Mouse (Mus musculus) stomach, embryonic 14.5 days (tissue): ENCODE results near the gene Hoxd4. TPM values are rescaled to one million over a fixed set of nuclear protein-coding genes. Genes with fewer than 3 reads are reported as not detected.
A peak's percentile ranks its signal among the peaks of the same experiment; 100 is the strongest.

Source experiments
- ATAC-seq: fragments of 200-750 bp; cut with Nextera tagmentation; 2 replicates; pipeline ENCODE4 v1.8.0; 2017; ENCODE audit warnings: low read depth, moderate TSS enrichment; ENCODE audit not compliant: insufficient number of reproducible peaks, insufficient read depth, low FRiP score
- H3K27ac ChIP-seq: fragments of 300-500 bp; sonication (generic); 2 replicates; pipeline ENCODE4 v1.5.1; 2014; ENCODE audit warnings: mild to moderate bottlenecking, low read length, moderate library complexity, mixed read lengths
- H3K27me3 ChIP-seq: fragments of 300-500 bp; sonication (generic); 2 replicates; pipeline ENCODE4 v1.6.1; 2014; ENCODE audit warnings: low read length, control low read depth, mixed read lengths; ENCODE audit not compliant: control insufficient read depth, insufficient read depth
- H3K36me3 ChIP-seq: fragments of 300-500 bp; sonication (generic); 2 replicates; pipeline ENCODE4 v1.6.1; 2014; ENCODE audit warnings: mild to moderate bottlenecking, control low read depth, low read length, moderate library complexity, mixed read lengths; ENCODE audit not compliant: control insufficient read depth, insufficient read depth
- H3K4me1 ChIP-seq: fragments of 300-500 bp; sonication (generic); 2 replicates; pipeline ENCODE4 v1.6.1; 2014; ENCODE audit warnings: low read length, control low read depth, mixed read lengths; ENCODE audit not compliant: control insufficient read depth, insufficient read depth
- H3K4me2 ChIP-seq: fragments of 300-500 bp; sonication (generic); replicated peaks from 2 replicates; pipeline ENCODE4 v1.6.1; 2014; ENCODE audit warnings: low read depth, low read length, control low read depth
- H3K4me3 ChIP-seq: fragments of 300-500 bp; sonication (generic); 2 replicates; pipeline ENCODE4 v1.5.1; 2014; ENCODE audit warnings: low read depth, low read length, control low read depth
- H3K9ac ChIP-seq: fragments of 300-500 bp; sonication (generic); replicated peaks from 2 replicates; pipeline ENCODE4 v1.6.1; 2014; ENCODE audit warnings: low read depth, mild to moderate bottlenecking, control low read depth, low read length, moderate library complexity, mixed read lengths
- H3K9me3 ChIP-seq: fragments of 300-500 bp; sonication (generic); 2 replicates; pipeline ENCODE4 v1.6.1; 2016; ENCODE audit warnings: low read depth, low read length, control low read depth; ENCODE audit not compliant: control insufficient read depth
- WGBS: fragments of 180-500 bp; shearing (Covaris S2); extraction: QIAGEN DNeasy Blood & Tissue Kit; methylation state at CpG from one replicate; pipeline ENCODE4 v1.1.7; 2014; 5-methylcytosine and 5-hydroxymethylcytosine counted together
- microRNA counts: library from miRNA; unstranded; fragments of <30 nt; microRNA quantifications from one replicate; lab custom pipeline; 2016
- microRNA-seq: library from miRNA; unstranded; fragments of <30 nt; microRNA quantifications from one replicate; pipeline ENCODE4, GENCODE M21; 2016
- polyA plus RNA-seq: library from polyadenylated mRNA; unstranded; fragments of >200 nt; fragmentation: Nextera tagmentation; extraction: Ambion mirVana; gene quantifications from 2 replicates; pipeline ENCODE4 v1.2.1, GENCODE M21; 2014

Gene Hoxd4
- polyA plus RNA-seq, 1 experiment from 2014 or later = 0.81 TPM

- WGBS = under 1% methylated on average over 53 of the region's 53 CpGs
- peak overlapping the region; percentile 93 for H3K4me2 ChIP-seq
- no peak overlapping the region for H3K27ac ChIP-seq
- no peak for ATAC-seq
- peaks cover 10% of the 10 kb centered on the region; the same call in 1 of the 2 replicates for H3K4me1 ChIP-seq
- H3K36me3 ChIP-seq = no peaks in the 10 kb centered on the region
- peak overlapping the region; percentile 44 for H3K4me3 ChIP-seq
- peaks cover 63% of the 10 kb centered on the region for H3K27me3 ChIP-seq
- H3K9me3 ChIP-seq = no peaks in the 10 kb centered on the region
- H3K9ac ChIP-seq = no peak overlapping the region
Measured at GRCm38 (mm10) chr2:74763245-74763735, 51.6 kb downstream of the Hoxd4 start.

GRCm38 (mm10) chr2:74763976-74764375 is 52.2 kb downstream of the Hoxd4 start:
- Histone ChIP-seq H3K9ac (no peak overlapping the region), H3K4me2 (no peak overlapping the region), H3K4me3 (no peak overlapping the region), H3K27me3 (peaks cover 60% of the 10 kb centered on the region), H3K4me1 (peaks cover 10% of the 10 kb centered on the region; the same call in 1 of the 2 replicates), H3K36me3 (no peaks in the 10 kb centered on the region), H3K27ac (no peak overlapping the region), H3K9me3 (no peaks in the 10 kb centered on the region)
- 45% methylated on average over 10 of the region's 10 CpGs for WGBS
- no peak for ATAC-seq

GRCm38 (mm10) chr2:74774359-74774758 is 62.6 kb downstream of the Hoxd4 start:
- Histone ChIP-seq H3K9ac (no peak overlapping the region), H3K4me3 (no peak overlapping the region), H3K9me3 (no peaks in the 10 kb centered on the region), H3K4me1 (no peaks in the 10 kb centered on the region), H3K27me3 (no peaks in the 10 kb centered on the region), H3K27ac (no peak overlapping the region), H3K4me2 (no peak overlapping the region), H3K36me3 (no peaks in the 10 kb centered on the region)
- no peak for ATAC-seq
- WGBS = 81% methylated on average over 2 of the region's 2 CpGs

DNA sequence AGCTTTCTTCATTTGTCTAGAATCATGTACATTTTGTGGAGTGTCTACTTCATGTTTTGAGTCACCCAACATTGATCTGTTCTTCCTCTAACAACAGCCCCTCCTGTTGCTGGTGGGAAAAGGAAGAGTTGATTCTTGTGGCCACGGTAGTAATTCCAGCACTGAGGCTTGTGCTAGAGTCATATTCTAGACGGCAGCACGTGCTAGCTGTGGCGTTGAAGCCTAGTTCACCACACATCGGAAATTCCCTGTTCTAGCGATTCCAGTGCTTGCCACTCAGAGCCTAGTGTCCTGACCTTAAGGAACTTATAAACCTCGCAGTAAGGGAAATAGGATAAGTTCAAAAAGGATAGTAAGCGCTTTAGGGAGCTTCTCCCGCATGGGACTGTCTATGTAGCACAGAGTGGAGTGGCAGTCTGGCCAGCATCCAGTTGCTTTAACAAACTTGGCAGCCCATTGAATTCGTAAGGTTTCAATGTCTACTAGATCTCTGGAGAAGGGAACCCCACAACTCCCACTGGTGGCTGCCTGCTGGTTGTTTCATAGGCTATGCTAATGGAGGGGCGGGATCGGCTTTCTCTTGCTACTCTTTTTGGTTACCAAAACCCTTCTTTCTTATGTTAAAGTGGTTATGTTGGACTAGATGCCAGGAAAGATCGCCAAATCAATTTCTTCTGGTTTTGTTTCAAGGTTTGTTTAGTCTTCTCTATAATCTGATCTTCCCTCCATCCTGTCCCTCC is 66.0 kb downstream of the Hoxd4 start:
- Histone ChIP-seq H3K9me3 (no peaks in the 10 kb centered on the region), H3K27ac (no peak overlapping the region), H3K4me3 (no peak overlapping the region), H3K9ac (no peak overlapping the region), H3K36me3 (no peaks in the 10 kb centered on the region), H3K27me3 (no peaks in the 10 kb centered on the region), H3K4me1 (no peaks in the 10 kb centered on the region), H3K4me2 (no peak overlapping the region)
- 67% methylated on average over 13 of the region's 13 CpGs for WGBS
- no peak for ATAC-seq

MicroRNAs encoded within 50 kb of the gene (microRNA counts, 519-probe panel; counts per million panel counts)
- 2,836 counts per million, percentile 49 among the panel's probes with 10 or more counts for microRNA mmu-miR-10b (lab: Ali Mortazavi, UCI)

Small RNAs within 50 kb of the gene (microRNA-seq; reads per million reads assigned to microRNA genes)
- gene Gm44463 (not detected), gene Mir10b (4,100 reads per million, percentile 86 among the genes with 10 or more reads in this experiment)

Other genes with a start within 250 kb of the Hoxd4 start
- 28.2 and 28.9 TPM in 2 replicates for gene Lnpk, start 132.5 kb upstream of the Hoxd4 start, polyA plus RNA-seq
- not detected in 2 replicates for gene Evx2, start 52.4 kb upstream of the Hoxd4 start, polyA plus RNA-seq
- not detected in 2 replicates for gene Hoxd13, start 43.6 kb upstream of the Hoxd4 start, polyA plus RNA-seq
- gene Hoxd12, start 36.9 kb upstream of the Hoxd4 start, polyA plus RNA-seq = not detected in 2 replicates
- gene Hoxd11, start 32.4 kb upstream of the Hoxd4 start, polyA plus RNA-seq = not detected in 2 replicates
- 0.14 TPM in 1 of 2 replicates, not detected in the other for gene Hoxd10, start 20.0 kb upstream of the Hoxd4 start, polyA plus RNA-seq
- 0.22 and 0.41 TPM in 2 replicates for gene Hoxd9, start 14.2 kb upstream of the Hoxd4 start, polyA plus RNA-seq
- gene Hoxd8, start 7.3 kb upstream of the Hoxd4 start, polyA plus RNA-seq = 2.6 and 2.9 TPM in 2 replicates
- gene Hoxd3, start within 50 bp of the Hoxd4 start, polyA plus RNA-seq = 14.5 and 16.2 TPM in 2 replicates
- gene Gm28230, start 14.8 kb downstream of the Hoxd4 start, polyA plus RNA-seq = 0.10 TPM in 1 of 2 replicates, not detected in the other
- 0.13 TPM in 1 of 2 replicates, not detected in the other for gene Hoxd1, start 51.1 kb downstream of the Hoxd4 start, polyA plus RNA-seq
- gene Mtx2, start 113.9 kb downstream of the Hoxd4 start, polyA plus RNA-seq = 117 and 120 TPM in 2 replicates